Mouse (Mus musculus) lung, postnatal 0 days (tissue): ENCODE data around the gene Map6. TPM values are rescaled to one million over a fixed set of nuclear protein-coding genes. Genes with fewer than 3 reads are reported as not detected.
A peak's percentile ranks its signal among the peaks of the same experiment; 100 is the strongest.

Experiments
- ATAC-seq: fragments of 200-750 bp; cut with Nextera tagmentation; 2 replicates; pipeline ENCODE4 v1.8.0; 2017; ENCODE audit warnings: moderate library complexity
- DNase-seq: peaks from one replicate; pipeline ENCODE4 v3.0.0-alpha.2; 2016; ENCODE audit warnings: low spot score
- H3K27ac ChIP-seq: fragments of 300-500 bp; sonication (generic); 2 replicates; pipeline ENCODE4 v1.5.1; 2014; ENCODE audit warnings: antibody characterized with exemption, mild to moderate bottlenecking, low read length, mixed read lengths
- H3K27me3 ChIP-seq: fragments of 300-500 bp; sonication (generic); replicated peaks from 2 replicates; pipeline ENCODE4 v1.6.1; 2014; ENCODE audit warnings: low read length, mixed read lengths; ENCODE audit not compliant: insufficient read depth
- H3K36me3 ChIP-seq: fragments of 300-500 bp; sonication (generic); 2 replicates; pipeline ENCODE4 v1.6.1; 2014; ENCODE audit warnings: low read length, mixed read lengths; ENCODE audit not compliant: insufficient read depth
- H3K4me1 ChIP-seq: fragments of 300-500 bp; sonication (generic); 2 replicates; pipeline ENCODE4 v1.6.1; 2014; ENCODE audit warnings: antibody characterized with exemption, low read depth, low read length, mixed read lengths; ENCODE audit not compliant: insufficient read depth
- H3K4me2 ChIP-seq: fragments of 300-500 bp; sonication (generic); replicated peaks from 2 replicates; pipeline ENCODE4 v1.6.1; 2014; ENCODE audit warnings: low read depth, mild to moderate bottlenecking, low read length, moderate library complexity, mixed read lengths
- H3K4me3 ChIP-seq: fragments of 300-500 bp; sonication (generic); 2 replicates; pipeline ENCODE4 v1.5.1; 2014; ENCODE audit warnings: low read depth, low read length
- H3K9ac ChIP-seq: fragments of 300-500 bp; sonication (generic); replicated peaks from 2 replicates; pipeline ENCODE4 v1.6.1; 2014; ENCODE audit warnings: low read depth, mild to moderate bottlenecking
- H3K9me3 ChIP-seq: fragments of 300-500 bp; sonication (generic); 2 replicates; pipeline ENCODE4 v1.6.1; 2016; ENCODE audit warnings: low read length, mixed read lengths
- CTCF ChIP-seq: IDR thresholded peaks from 2 replicates; pipeline ENCODE4 v1.5.1; 2016; ENCODE audit warnings: antibody characterized with exemption, mild to moderate bottlenecking
- EP300 ChIP-seq: IDR thresholded peaks from 2 replicates; pipeline ENCODE4 v1.6.1; 2016; ENCODE audit warnings: antibody characterized with exemption, mild to moderate bottlenecking, control low read depth
- WGBS: fragments of 180-500 bp; shearing (Covaris S2); extraction: QIAGEN DNeasy Blood & Tissue Kit; methylation state at CpG from one replicate; pipeline ENCODE4 v1.1.7; 2014; 5-methylcytosine and 5-hydroxymethylcytosine counted together
- polyA plus RNA-seq: library from polyadenylated mRNA; unstranded; fragments of >200 nt; fragmentation: Nextera tagmentation; extraction: Ambion mirVana; gene quantifications from 2 replicates; pipeline ENCODE4 v1.2.1, GENCODE M21; 2015

The Map6 gene
- polyA plus RNA-seq, 1 experiment from 2014 or later = 29.6 TPM

- 2% methylated on average over 18 of the region's 18 CpGs for WGBS
Measured at GRCm38 (mm10) chr7:99351802-99352517, 84.7 kb downstream of the Map6 start.

GRCm38 (mm10) chr7:99352526-99353400 is 85.5 kb downstream of the Map6 start, which contains the start of gene Serpinh1:
Serpinh1 (minus strand) TSS chr7:99353239.
- no peaks in the 10 kb centered on the region for H3K9me3 ChIP-seq
- TF ChIP-seq EP300 = no peak
- TF ChIP-seq CTCF = no peak; the same call in 1 of the 2 replicates
- H3K4me3 ChIP-seq = peak within 1 kb of the TSS; percentile 68
- no peaks in the 10 kb centered on the region for H3K27me3 ChIP-seq
- H3K9ac ChIP-seq = peak within 1 kb of the TSS; percentile 75
- 1% methylated on average over 34 of the region's 35 CpGs for WGBS
- H3K4me1 ChIP-seq = peaks cover 41% of the 10 kb centered on the region
- H3K36me3 ChIP-seq = peaks cover 11% of the 10 kb centered on the region; the same call in 1 of the 2 replicates
- H3K4me2 ChIP-seq = peak within 1 kb of the TSS; percentile 73
- ATAC-seq = peak; percentile 86
- peak within 1 kb of the TSS; percentile 93 for H3K27ac ChIP-seq
- DNase-seq = peak; percentile 98

More at GRCm38 (mm10) chr7:99351802-99352517, 84.7 kb downstream of the Map6 start:
- peak overlapping the region; percentile 68 for H3K4me3 ChIP-seq
- ATAC-seq (no peak), DNase-seq (peak; percentile 71)
- TF ChIP-seq EP300 = no peak; the same call in 1 of the 2 replicates
- TF ChIP-seq CTCF = no peak
- no peaks in the 10 kb centered on the region for H3K27me3 ChIP-seq
- peaks cover 19% of the 10 kb centered on the region; the same call in 1 of the 2 replicates for H3K36me3 ChIP-seq
- peak overlapping the region; percentile 75 for H3K9ac ChIP-seq
- H3K9me3 ChIP-seq = no peaks in the 10 kb centered on the region
- peak overlapping the region; percentile 93 for H3K27ac ChIP-seq
- peaks cover 34% of the 10 kb centered on the region for H3K4me1 ChIP-seq
- H3K4me2 ChIP-seq = peak overlapping the region; percentile 73

DNA sequence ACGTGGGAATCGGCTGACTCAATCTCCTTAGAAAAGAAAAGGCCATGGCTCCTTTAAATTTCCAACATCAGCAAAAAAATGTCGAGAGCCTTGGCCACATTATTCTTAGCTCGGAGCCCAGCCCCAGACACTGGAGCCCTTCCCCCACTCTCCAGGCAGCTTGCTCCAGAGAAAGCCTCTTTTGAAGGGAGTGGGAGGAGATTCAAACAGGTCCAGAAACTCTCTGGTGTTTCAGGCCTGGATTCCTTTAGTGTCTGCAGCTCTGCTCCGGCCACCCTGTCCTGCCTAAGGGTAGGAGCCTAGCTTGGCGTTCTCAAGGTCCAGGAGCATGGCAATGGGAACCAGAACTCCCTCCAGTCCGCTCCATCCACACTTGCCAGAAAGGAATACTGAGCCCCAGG is 88.5 kb downstream of the Map6 start:
- Histone ChIP-seq H3K27me3 (no peaks in the 10 kb centered on the region), H3K9me3 (no peaks in the 10 kb centered on the region), H3K9ac (no peak overlapping the region), H3K4me3 (no peak overlapping the region), H3K4me2 (peak overlapping the region; percentile 44), H3K4me1 (peaks cover 29% of the 10 kb centered on the region; the same call in 1 of the 2 replicates), H3K27ac (peak overlapping the region; percentile 92), H3K36me3 (no peaks in the 10 kb centered on the region)
- WGBS = 13% methylated on average over 7 of the region's 7 CpGs
- peak; percentile 97 for DNase-seq
- TF ChIP-seq CTCF (no peak), EP300 (peak; percentile 44)
- peak; percentile 20 for ATAC-seq

DNA sequence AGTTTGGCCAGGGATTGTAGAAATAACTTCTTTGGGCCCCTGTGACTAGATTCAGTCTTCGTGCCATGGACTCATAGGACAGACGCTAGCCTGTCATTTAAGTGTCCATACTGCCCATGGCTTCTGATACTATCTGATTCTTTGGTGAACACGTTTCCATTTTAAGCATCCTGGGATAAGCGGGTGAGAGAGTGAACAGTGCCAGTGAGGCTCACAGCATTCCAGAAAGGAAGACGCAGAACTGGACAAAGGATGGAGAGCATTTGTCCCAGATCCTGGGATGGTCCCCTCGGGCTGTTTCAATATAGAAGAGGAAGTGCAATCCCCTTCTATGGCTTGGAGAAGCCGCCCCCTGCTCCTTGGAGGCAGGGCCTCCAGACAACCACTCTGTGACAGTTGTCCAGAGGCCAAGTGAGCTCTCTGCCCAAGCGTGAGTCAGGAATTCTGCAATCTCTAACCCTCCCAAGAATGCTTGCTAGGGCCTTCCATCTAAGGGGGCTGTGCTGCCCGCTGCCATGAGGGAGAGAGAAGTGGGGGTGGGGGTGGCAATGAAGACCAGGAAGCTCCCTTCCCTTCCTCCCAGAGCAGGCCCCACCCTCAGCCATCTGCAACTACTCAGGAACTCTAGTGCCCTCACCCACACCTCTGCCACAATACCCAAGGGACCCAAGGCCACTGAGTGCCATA is 89.1 kb downstream of the Map6 start:
- Histone ChIP-seq H3K4me2 (peak overlapping the region; percentile 44), H3K9me3 (no peaks in the 10 kb centered on the region), H3K27me3 (no peaks in the 10 kb centered on the region), H3K27ac (peak overlapping the region; percentile 92), H3K4me3 (no peak overlapping the region), H3K36me3 (no peaks in the 10 kb centered on the region), H3K9ac (no peak overlapping the region), H3K4me1 (peaks cover 32% of the 10 kb centered on the region; the same call in 1 of the 2 replicates)
- ATAC-seq (peak; percentile 25), DNase-seq (peak; percentile 91)
- TF ChIP-seq EP300 (no peak), CTCF (no peak)
- 12% methylated on average over 9 of the region's 9 CpGs for WGBS

- ATAC-seq = no peak
- H3K9ac ChIP-seq = no peak overlapping the region
- H3K9me3 ChIP-seq = no peaks in the 10 kb centered on the region
Measured at GRCm38 (mm10) chr7:99357201-99357600, 90.0 kb downstream of the Map6 start.

More at GRCm38 (mm10) chr7:99357201-99357600, 90.0 kb downstream of the Map6 start:
- Histone ChIP-seq H3K4me3 (no peak overlapping the region), H3K27me3 (no peaks in the 10 kb centered on the region), H3K27ac (peak overlapping the region; percentile 92), H3K4me1 (peaks cover 32% of the 10 kb centered on the region; the same call in 1 of the 2 replicates), H3K4me2 (no peak overlapping the region), H3K36me3 (no peaks in the 10 kb centered on the region)
- DNase-seq = no peak
- no peak for TF ChIP-seq CTCF
- TF ChIP-seq EP300 = no peak
- WGBS = 25% methylated on average over 7 of the region's 7 CpGs
